Mouse (Mus musculus) midbrain, embryonic 16.5 days (tissue): ENCODE measurements around the gene Crybb2. TPM values are rescaled to one million over a fixed set of nuclear protein-coding genes. Genes with fewer than 3 reads are reported as not detected.

Source experiments
- ATAC-seq: fragments of 200-750 bp; cut with Nextera tagmentation; 2 replicates; pipeline ENCODE4 v1.8.0; 2017; ENCODE audit warnings: moderate TSS enrichment
- H3K27ac ChIP-seq: fragments of 300-500 bp; sonication (generic); 2 replicates; pipeline ENCODE4 v1.5.1; 2014; ENCODE audit warnings: mild to moderate bottlenecking, low read length, mixed read lengths
- H3K27me3 ChIP-seq: fragments of 300-500 bp; sonication (generic); 2 replicates; pipeline ENCODE4 v1.6.1; 2014; ENCODE audit warnings: low read depth, low read length, mixed read lengths; ENCODE audit not compliant: control insufficient read depth, insufficient read depth
- H3K36me3 ChIP-seq: fragments of 300-500 bp; sonication (generic); 2 replicates; pipeline ENCODE4 v1.6.1; 2014; ENCODE audit warnings: mild to moderate bottlenecking, low read length, moderate library complexity, mixed read lengths; ENCODE audit not compliant: control insufficient read depth, insufficient read depth
- H3K4me1 ChIP-seq: fragments of 300-500 bp; sonication (generic); 2 replicates; pipeline ENCODE4 v1.6.1; 2014; ENCODE audit warnings: mild to moderate bottlenecking, low read length, mixed read lengths; ENCODE audit not compliant: control insufficient read depth, insufficient read depth
- H3K4me2 ChIP-seq: fragments of 300-500 bp; sonication (generic); 2 replicates; pipeline ENCODE4 v1.6.1; 2014; ENCODE audit warnings: mild to moderate bottlenecking, low read length, mixed read lengths
- H3K4me3 ChIP-seq: fragments of 300-500 bp; sonication (generic); 2 replicates; pipeline ENCODE4 v1.5.1; 2014; ENCODE audit warnings: low read depth, mild to moderate bottlenecking, low read length, moderate library complexity, mixed read lengths
- H3K9ac ChIP-seq: fragments of 300-500 bp; sonication (generic); 2 replicates; pipeline ENCODE4 v1.6.1; 2014; ENCODE audit warnings: low read depth, low read length, mixed read lengths
- H3K9me3 ChIP-seq: fragments of 300-500 bp; sonication (generic); replicated peaks from 2 replicates; pipeline ENCODE4 v1.6.1; 2014; ENCODE audit warnings: mild to moderate bottlenecking, low read length, mixed read lengths; ENCODE audit not compliant: control insufficient read depth, poor library complexity, severe bottlenecking
- WGBS: fragments of 180-500 bp; shearing (Covaris S2); extraction: QIAGEN DNeasy Blood & Tissue Kit; methylation state at CpG from one replicate; pipeline ENCODE4 v1.1.7; 2014; 5-methylcytosine and 5-hydroxymethylcytosine counted together
- polyA plus RNA-seq: library from polyadenylated mRNA; unstranded; fragments of >200 nt; fragmentation: Nextera tagmentation; extraction: Ambion mirVana; gene quantifications from 2 replicates; pipeline ENCODE4 v1.2.1, GENCODE M21; 2015

The Crybb2 gene
- polyA plus RNA-seq, 1 experiment from 2014 or later, result not detected

DNA sequence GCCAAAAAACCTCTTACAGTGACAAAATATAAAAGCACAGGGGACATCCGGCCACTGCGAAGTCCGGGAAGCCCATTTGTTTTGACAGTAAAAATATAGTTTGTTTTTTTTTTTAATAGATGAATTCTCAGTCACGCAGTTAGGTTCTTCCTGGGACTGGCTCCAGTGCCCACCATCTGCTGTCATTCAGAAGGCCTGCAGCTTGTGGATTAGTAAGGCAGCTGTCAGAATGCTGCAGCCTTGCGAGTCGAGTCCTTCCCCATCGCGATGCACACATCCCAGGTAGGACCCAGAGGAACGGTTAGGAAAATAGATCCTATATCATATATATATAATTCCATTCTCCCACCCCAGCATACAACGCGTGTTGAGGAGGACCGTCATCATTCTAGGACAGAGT lies 16.5 kb upstream of the Crybb2 start:
- no peak for ATAC-seq
- no peaks in the 10 kb centered on the region for H3K36me3 ChIP-seq
- H3K9ac ChIP-seq, result no peak overlapping the region
- peak overlapping the region; percentile 38; the same call in 1 of the 2 replicates for H3K27ac ChIP-seq
- no peak overlapping the region for H3K4me2 ChIP-seq
- 63% methylated on average over 12 of the region's 12 CpGs for WGBS
- H3K4me3 ChIP-seq, result no peak overlapping the region
- no peaks in the 10 kb centered on the region for H3K27me3 ChIP-seq
- peaks cover 6% of the 10 kb centered on the region; the same call in 1 of the 2 replicates for H3K4me1 ChIP-seq
- H3K9me3 ChIP-seq, result no peaks in the 10 kb centered on the region

- H3K27me3 ChIP-seq, result no peaks in the 10 kb centered on the region
- peaks cover 6% of the 10 kb centered on the region; the same call in 1 of the 2 replicates for H3K4me1 ChIP-seq
- no peak for ATAC-seq
- H3K9ac ChIP-seq, result no peak overlapping the region
- H3K4me2 ChIP-seq, result no peak overlapping the region
- H3K9me3 ChIP-seq, result no peaks in the 10 kb centered on the region
- no peak overlapping the region for H3K4me3 ChIP-seq
- WGBS, result 62% methylated on average over 2 of the region's 2 CpGs
- H3K36me3 ChIP-seq, result no peaks in the 10 kb centered on the region
- H3K27ac ChIP-seq, result no peak overlapping the region
Measured at GRCm38 (mm10) chr5:113085931-113086330, 16.0 kb upstream of the Crybb2 start.

GRCm38 (mm10) chr5:113084309-113084708 lies 14.4 kb upstream of the Crybb2 start:
- H3K9me3 ChIP-seq, result no peaks in the 10 kb centered on the region
- H3K27ac ChIP-seq, result no peak overlapping the region
- H3K4me3 ChIP-seq, result no peak overlapping the region
- H3K4me2 ChIP-seq, result no peak overlapping the region
- 84% methylated on average over 2 of the region's 2 CpGs for WGBS
- no peaks in the 10 kb centered on the region for H3K36me3 ChIP-seq
- no peak overlapping the region for H3K9ac ChIP-seq
- no peaks in the 10 kb centered on the region for H3K27me3 ChIP-seq
- no peak for ATAC-seq
- peaks cover 6% of the 10 kb centered on the region; the same call in 1 of the 2 replicates for H3K4me1 ChIP-seq

GRCm38 (mm10) chr5:113082356-113083168 lies 12.6 kb upstream of the Crybb2 start:
- Histone ChIP-seq H3K4me3 (no peak overlapping the region), H3K9me3 (no peaks in the 10 kb centered on the region), H3K27me3 (no peaks in the 10 kb centered on the region), H3K4me1 (peaks cover 6% of the 10 kb centered on the region; the same call in 1 of the 2 replicates), H3K36me3 (no peaks in the 10 kb centered on the region), H3K27ac (no peak overlapping the region), H3K4me2 (no peak overlapping the region), H3K9ac (no peak overlapping the region)
- no peak for ATAC-seq
- WGBS, result 70% methylated on average over 19 of the region's 19 CpGs

DNA sequence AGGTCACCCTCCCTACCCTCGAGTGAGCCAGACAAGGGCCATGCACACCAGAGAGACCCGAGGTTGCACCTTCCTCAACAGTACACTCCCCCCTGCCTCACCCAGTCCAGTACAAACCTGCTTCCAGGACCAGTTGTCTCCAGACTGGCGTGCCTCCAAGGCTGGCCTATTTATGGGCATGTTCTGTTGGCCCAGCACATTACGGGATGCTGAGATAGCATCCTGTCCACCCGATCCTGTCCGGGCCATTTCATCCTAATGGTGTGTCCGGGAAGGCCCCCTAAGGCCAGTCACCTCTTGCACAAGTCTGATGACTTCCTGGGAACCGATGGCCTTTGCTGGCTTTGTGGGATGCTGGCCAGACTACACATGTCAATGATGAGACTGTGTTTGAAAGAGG lies 11.5 kb upstream of the Crybb2 start, which contains the start of gene Crybb3:
Crybb3 (minus strand) TSS at position 146 of the 400 bp plus-strand sequence.
- Histone ChIP-seq H3K4me2 (no peak within 1 kb of the TSS), H3K36me3 (no peaks in the 10 kb centered on the region), H3K4me3 (no peak within 1 kb of the TSS), H3K9me3 (no peaks in the 10 kb centered on the region), H3K4me1 (peaks cover 3% of the 10 kb centered on the region; the same call in 1 of the 2 replicates), H3K27ac (no peak within 1 kb of the TSS), H3K27me3 (no peaks in the 10 kb centered on the region), H3K9ac (no peak within 1 kb of the TSS)
- 84% methylated on average over 8 of the region's 8 CpGs for WGBS
- no peak for ATAC-seq

DNA sequence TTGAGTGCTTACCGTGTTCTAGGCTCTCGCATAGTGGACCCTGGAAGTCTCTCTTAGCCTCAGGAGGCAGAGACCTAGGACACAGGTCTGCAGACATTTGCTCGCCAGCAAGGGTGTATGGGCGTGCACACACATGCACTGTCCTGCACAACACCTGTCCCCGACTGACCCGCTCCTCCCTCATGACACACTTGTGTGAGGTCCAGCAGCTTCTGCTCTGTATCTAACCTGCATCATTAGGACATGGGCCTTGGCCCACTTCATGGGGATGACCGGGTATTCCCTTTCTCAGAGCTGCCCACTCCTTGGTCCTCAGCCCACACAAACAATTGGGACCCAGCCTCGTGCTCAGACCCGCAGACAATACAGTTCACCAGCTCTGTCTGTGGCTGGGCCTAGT lies 11.1 kb upstream of the Crybb2 start:
- no peak overlapping the region for H3K4me2 ChIP-seq
- 92% methylated on average over 9 of the region's 9 CpGs for WGBS
- no peak overlapping the region for H3K9ac ChIP-seq
- H3K27ac ChIP-seq, result no peak overlapping the region
- no peak for ATAC-seq
- H3K36me3 ChIP-seq, result no peaks in the 10 kb centered on the region
- H3K27me3 ChIP-seq, result no peaks in the 10 kb centered on the region
- H3K4me3 ChIP-seq, result no peak overlapping the region
- no peaks in the 10 kb centered on the region for H3K9me3 ChIP-seq
- H3K4me1 ChIP-seq, result no peaks in the 10 kb centered on the region

- no peak overlapping the region for H3K4me3 ChIP-seq
- H3K27ac ChIP-seq, result no peak overlapping the region
- H3K9ac ChIP-seq, result no peak overlapping the region
- no peaks in the 10 kb centered on the region for H3K9me3 ChIP-seq
- WGBS, result 21% methylated on average over 21 of the region's 21 CpGs
- H3K4me2 ChIP-seq, result no peak overlapping the region; the same call in 1 of the 2 replicates
- H3K27me3 ChIP-seq, result no peaks in the 10 kb centered on the region
- ATAC-seq, result no peak
- H3K36me3 ChIP-seq, result no peaks in the 10 kb centered on the region
- H3K4me1 ChIP-seq, result no peaks in the 10 kb centered on the region
Measured at GRCm38 (mm10) chr5:113079783-113080182, 9.9 kb upstream of the Crybb2 start.

DNA sequence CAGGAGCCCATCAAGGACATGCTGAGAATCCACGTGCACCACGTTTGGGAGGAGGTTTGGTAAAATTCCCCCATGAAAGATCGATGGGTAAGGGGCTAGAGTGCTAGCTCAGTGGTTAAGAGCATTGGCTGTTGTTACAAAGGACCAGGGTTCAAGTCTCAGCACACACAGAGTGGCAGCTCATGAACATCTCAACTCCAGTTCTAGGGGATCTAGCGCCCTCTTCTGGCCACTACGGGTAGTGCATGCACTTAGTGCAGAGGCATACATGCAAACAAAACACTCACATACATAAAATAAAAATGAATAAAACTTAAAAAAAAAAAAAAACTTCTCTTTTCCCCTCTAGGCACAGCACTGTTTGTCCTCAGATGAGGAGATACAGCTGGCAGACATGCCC lies 8.8 kb upstream of the Crybb2 start:
- H3K4me2 ChIP-seq, result no peak overlapping the region
- H3K4me1 ChIP-seq, result no peaks in the 10 kb centered on the region
- H3K27ac ChIP-seq, result no peak overlapping the region
- no peak for ATAC-seq
- no peaks in the 10 kb centered on the region for H3K36me3 ChIP-seq
- H3K9me3 ChIP-seq, result no peaks in the 10 kb centered on the region
- WGBS, result 74% methylated on average over 5 of the region's 5 CpGs
- H3K4me3 ChIP-seq, result no peak overlapping the region
- no peak overlapping the region for H3K9ac ChIP-seq
- no peaks in the 10 kb centered on the region for H3K27me3 ChIP-seq

GRCm38 (mm10) chr5:113054308-113054707 lies 15.6 kb downstream of the Crybb2 start:
- H3K4me1 ChIP-seq, result peaks cover 4% of the 10 kb centered on the region; the same call in 1 of the 2 replicates
- peak; percentile 72 for ATAC-seq
- H3K9me3 ChIP-seq, result no peaks in the 10 kb centered on the region
- WGBS, result 4% methylated on average over 15 of the region's 16 CpGs
- H3K4me2 ChIP-seq, result no peak overlapping the region
- 0 out of 2 replicates have a peak overlapping the region, but pooled peaks have one; percentile 30 for H3K9ac ChIP-seq
- no peak overlapping the region for H3K4me3 ChIP-seq
- H3K27me3 ChIP-seq, result no peaks in the 10 kb centered on the region; the same call in 1 of the 2 replicates
- no peak overlapping the region for H3K27ac ChIP-seq
- H3K36me3 ChIP-seq, result no peaks in the 10 kb centered on the region
